Mouse (Mus musculus) right cerebral cortex, adult 18-20 months (tissue): ENCODE results near the gene Gps2.
A peak's percentile ranks its signal among the peaks of the same experiment; 100 is the strongest.
"Not testable (repeated sequence)": the region's sequence is repeated elsewhere in the genome, so short reads cannot be mapped to it uniquely, and the experiment has no call there.

Experiments used
- DNase-seq: peaks from one replicate; pipeline ENCODE4 v3.0.0; 2022; ENCODE audit warnings: mixed read lengths

Gps2 gene

DNA sequence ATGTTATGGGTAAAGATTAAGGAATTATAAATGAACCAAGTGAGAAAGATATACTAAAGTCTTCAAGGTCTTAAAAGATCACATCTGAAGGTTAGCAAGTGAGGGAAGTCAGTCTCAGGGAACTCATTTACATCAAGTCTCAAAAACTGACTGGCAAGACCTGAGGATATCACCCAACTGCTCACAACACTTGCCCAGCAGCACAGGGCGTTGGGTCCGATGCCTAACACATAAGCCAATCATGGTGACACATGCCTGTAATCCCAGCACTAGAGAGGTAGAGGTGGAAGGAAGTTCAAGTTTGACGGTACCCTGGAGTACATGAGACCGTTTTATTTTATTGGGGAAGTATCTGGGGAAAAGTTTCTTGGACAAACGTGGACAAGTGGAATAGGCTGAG is 4.4 kb downstream of the Gps2 start:
- DNase-seq: no peak

DNA sequence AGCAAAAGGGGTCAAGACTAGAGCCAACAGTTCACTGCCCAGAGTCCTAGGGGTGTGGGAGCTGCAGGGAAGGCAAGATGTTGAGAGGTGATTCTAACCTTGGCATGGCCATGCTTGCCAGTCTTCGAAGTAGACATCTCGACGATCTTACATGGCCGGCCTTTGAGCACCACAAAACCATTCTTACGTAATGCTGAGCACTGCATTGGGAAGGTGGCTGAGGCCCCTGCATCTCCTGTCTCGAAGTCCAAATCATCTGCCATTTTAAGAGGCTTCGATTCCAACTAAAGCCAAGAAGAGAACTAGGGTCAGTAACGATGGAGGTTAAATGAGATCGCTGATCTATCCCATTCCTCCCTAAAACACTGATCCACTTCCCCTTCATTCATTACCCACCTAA is 5.4 kb downstream of the Gps2 start:
- no peak for DNase-seq

- peak; percentile 42 for DNase-seq
Measured at GRCm38 (mm10) chr11:69919661-69920265, 6.1 kb downstream of the Gps2 start.

DNA sequence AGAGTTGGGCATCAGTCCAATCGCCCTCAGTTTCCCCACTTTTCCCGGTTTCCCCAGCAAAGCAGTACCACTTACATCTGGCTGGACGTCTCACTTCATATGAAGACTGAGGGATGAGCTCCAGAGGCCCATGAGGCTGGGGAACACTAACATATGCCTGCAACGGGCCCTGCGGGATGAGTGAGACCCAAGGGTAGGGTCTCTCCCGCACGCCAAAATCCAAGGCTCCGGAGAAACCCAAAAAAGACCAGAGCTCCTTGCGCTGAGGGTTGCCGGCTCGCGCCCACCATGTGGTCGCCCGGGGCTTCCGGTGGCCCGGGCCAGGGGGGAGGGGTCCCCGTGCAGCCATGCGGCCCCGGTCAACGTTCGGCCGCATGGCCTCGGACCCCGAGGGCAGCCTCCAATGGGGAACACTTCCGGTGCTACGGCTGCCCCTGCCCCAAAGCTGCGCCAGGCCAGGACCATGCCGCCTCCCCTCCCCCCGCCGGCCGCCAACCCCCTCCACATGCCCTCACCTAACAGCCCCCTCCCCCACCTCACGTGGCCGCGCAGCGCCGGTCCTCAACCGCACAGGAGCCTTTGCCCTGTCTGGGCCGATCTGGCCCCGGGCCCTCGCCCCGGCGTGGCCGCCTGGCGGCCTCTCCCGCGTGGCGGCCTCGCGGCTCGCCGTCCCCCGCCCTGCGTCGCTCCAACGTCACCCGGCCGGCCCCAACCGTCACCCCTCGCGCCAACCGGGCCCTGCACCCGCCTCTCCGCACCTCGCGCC is 6.8 kb downstream of the Gps2 start:
- DNase-seq: no peak

- peak; percentile 100 for DNase-seq
Measured at GRCm38 (mm10) chr11:69921114-69922011, 7.7 kb downstream of the Gps2 start, which contains the start of gene Eif5a. Gene Eif5a, minus strand, starts transcription at chr11:69921958.

GRCm38 (mm10) chr11:69922012-69922756 is 8.5 kb downstream of the Gps2 start:
- DNase-seq: no peak

DNA sequence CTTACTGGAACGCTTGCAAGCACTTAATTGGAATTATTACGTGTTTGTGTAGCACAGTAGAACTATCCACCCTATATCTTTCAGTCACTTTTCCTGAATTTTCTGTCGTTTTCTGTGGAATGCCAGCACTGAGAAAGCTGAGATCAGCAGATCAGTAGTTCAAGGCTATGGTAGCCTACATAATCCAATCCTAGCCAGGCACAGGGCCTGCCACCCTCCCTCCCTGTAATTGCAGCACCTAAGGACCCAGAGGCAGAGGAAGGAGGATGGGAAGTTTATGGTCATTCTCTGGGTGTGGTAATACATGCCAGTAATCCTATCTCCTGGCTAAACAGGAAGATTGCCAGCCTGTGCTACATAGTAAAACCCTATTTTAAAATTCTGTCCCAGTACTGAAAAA is 9.1 kb downstream of the Gps2 start:
- no peak for DNase-seq

- no peak for DNase-seq
Measured at GRCm38 (mm10) chr11:69927501-69927900, 13.8 kb downstream of the Gps2 start.

- no peak for DNase-seq
Measured at GRCm38 (mm10) chr11:69929712-69930111, 16.0 kb downstream of the Gps2 start.

DNA sequence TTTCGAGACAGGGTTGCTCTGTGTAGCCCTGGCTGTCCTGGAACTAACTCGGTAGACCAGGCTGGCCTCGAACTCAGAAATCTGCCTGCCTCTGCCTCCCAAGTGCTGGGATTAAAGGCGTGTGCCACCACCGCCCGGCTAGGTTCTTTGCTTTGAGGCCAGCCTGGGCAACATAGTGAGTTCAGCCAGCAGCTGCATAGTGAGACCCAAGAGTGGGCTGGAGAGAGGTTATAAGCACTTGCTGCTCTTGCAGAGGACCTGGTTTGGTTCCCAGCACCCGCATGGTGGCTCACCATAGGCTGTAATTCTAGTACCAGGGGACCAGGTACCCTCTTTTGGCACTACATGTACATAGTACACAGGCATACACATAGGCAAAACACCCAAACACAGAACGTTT is 16.5 kb downstream of the Gps2 start:
- DNase-seq: not testable (repeated sequence)

GRCm38 (mm10) chr11:69930967-69931537 is 17.4 kb downstream of the Gps2 start:
- no peak for DNase-seq

DNA sequence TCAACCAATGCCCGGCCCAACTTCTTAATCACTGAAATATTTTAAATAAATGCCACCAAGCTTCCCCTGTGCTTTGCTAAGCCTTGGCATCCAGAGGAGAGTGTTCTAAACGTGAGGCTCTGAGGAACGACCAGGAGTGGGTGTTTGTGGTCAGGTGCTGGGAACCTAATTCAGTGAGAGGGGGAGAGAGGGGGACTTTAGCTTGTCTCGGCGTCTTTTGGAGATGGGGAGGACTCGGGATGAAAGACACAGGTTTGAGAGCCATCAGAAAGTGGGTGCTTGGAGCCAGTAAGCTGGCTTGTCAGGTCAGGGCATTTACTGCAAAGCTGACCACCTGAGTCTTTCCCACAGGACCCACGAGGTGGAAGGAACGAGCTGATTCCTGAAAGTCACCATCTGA is 18.1 kb downstream of the Gps2 start:
- no peak for DNase-seq

DNA sequence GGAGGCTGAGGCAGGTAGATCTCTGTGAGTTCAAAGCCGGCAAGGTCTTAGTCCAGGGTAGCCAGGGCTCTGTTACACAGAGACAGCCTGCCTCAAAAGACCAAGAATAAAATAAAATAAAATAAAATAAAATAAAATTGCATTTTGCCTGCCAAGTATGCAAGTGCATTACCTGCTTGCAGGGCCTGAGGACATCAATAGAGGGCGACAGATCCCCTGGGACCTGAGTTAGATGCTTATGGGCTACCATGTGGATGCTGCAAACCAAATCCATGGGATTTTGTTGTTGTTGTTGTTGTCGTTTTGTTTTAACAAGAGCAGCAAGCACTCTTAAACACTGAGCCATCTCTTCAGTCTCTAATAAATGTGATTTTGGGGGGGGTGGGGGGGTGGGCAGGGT is 18.6 kb downstream of the Gps2 start:
- no peak for DNase-seq

- no peak for DNase-seq
Measured at GRCm38 (mm10) chr11:69933066-69933465, 19.4 kb downstream of the Gps2 start.

GRCm38 (mm10) chr11:69934169-69934568 is 20.5 kb downstream of the Gps2 start:
- DNase-seq: peak; percentile 84

DNA sequence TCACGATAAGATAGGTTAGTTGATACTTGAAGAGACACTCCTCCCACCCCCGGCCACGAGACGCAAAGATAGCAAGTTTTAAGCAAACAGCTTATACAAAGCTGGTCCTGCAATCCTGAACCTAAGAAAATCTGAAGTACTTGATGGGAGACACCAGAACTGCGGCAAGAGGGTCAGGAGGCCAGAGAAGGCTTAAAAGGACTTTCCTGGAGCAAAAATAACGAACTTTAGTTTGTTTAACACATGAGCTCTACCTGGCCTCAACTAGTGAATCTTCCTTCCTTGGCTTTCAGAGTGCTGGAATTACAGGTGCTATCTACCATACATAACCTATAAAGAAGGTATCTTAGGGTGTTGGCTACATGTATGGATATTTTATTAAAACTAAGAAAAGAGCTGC is 21.0 kb downstream of the Gps2 start:
- no peak for DNase-seq

DNA sequence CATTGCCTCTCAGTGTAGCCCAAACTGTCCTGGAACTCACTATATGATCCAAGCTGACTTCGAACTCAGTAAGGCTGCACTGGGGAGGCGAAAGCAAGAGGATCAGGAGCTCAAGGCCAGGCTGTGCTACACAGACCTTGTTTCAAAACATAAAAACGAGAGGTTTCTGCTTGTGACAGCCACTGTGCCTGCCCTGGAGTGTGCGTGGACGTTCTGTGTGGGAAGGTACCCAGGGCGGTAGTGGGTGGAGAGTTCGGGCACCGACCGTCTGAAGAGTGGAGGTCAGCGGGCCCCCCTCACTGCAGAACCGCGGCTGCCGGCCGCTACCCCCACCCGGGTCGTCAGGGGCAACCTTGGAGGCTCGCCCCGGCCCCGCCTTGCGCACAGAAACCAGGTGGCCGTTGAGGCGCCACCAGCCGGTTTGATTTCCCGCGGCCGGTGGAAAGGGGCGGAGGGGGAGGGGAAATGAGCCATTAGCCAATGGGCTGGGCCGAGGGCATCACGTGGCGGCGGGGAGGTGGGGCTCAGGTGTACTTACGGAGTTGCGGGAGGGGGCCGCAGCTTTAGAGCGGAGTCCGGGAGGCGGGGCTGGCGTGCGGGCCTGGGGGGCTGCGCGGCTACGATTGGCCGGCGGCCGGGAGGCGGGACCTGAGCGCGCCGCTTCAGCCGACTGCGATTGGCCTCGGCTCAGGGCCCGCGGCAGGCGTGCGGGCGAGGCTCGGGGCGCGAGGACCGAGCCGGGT is 21.6 kb downstream of the Gps2 start, which contains the start of gene Ybx2:
Gene Ybx2 (plus strand): TSS at position 660 of the 743 bp plus-strand sequence.
- DNase-seq: peak; percentile 89

DNA sequence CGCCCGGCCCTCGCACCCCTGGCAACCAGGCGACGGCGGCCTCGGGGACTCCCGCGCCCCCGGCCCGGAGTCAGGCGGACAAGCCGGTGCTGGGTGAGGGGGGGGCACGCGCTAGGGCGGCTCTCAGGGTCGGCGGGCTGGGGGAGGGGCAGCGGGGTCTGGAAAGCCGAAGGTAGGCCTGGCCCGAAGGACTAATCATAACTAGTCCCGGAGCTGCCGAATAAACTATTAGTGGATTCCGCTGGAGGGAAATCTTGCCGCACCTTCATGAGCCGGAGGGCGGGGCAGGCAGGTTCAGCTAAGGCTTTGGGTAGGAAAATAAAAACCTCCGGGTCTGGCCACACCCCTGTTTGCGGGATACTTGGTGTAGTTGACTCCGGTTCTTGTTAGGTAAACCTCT is 22.5 kb downstream of the Gps2 start:
- DNase-seq: no peak

DNA sequence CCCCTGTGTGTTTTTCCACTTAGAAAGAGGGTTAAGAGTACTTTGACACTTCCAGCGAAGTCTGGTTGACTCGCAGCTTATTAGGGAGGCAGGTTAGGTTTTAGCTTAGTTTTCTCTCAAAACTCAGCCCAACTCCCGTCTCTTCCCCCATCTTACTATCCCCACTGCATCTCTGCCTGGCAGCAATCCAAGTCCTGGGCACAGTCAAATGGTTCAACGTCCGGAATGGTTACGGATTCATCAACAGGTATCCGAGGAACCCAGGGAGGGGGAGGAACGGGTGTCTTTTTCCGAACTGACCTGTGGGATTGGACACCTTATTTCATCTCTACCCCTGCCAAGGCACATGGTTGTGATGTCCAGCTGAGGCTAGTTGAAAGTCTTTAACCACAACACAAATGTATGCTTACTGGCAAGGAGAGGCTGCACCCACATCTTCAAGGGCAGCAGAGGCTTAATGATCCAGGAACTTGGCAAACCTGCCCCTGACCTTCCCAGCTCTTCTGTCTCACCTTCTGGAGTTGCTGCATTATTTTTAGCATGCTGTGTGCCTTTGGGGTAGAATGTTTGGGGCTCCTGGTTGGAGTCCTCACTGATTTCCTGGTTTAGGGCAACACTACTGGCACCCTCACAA is 23.1 kb downstream of the Gps2 start:
- no peak for DNase-seq

GRCm38 (mm10) chr11:69937385-69937784 is 23.7 kb downstream of the Gps2 start:
- DNase-seq: no peak

- DNase-seq: no peak
Measured at GRCm38 (mm10) chr11:69937834-69938233, 24.1 kb downstream of the Gps2 start.
